Mouse (Mus musculus): ENCODE data around the gene Nek7. TPM values are rescaled to one million over a fixed set of nuclear protein-coding genes. Genes with fewer than 3 reads are reported as not detected.

Nek7 gene
- total RNA-seq (2012; rRNA removed) (4.7 and 6.2 TPM in 2 replicates), polyA plus RNA-seq (2012; ENCODE audit: insufficient read depth in 1 of 2, insufficient read length in 2 of 2, low read depth in 1 of 2, low replicate concordance in 2 of 2, missing spikeins in 1 of 2) (1 to 10 TPM in 1 of 2 experiments, not detected in 1; 9.1 TPM)

DNA sequence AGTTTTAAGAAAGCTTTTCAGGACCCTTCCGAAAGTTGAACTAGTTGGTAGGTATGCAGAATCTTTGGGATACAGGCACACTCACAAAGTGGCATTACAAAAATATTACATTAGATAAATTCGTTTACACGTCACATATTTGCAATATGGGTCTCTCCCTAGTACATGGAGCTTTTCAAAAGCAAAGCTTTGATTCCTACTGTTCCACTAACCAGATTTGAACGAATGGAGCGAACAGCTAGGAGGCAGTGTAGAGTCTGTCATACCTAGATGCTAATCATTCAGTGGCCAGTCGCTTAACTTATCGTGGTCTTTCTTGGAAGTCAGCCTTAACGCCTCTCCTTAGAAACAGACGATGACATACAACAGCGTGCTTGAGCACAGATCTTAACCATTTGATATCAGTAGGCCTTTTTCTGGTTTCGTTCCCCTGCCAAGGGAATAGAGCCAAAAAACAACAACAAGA, at the start of gene Nek7:
Gene Nek7, minus strand, starts transcription at position 146 of the 466 bp plus-strand sequence.
- Histone ChIP-seq H3K27me3 (ENCODE audit: control insufficient read depth in 1 of 2, insufficient read depth in 2 of 2, low read length in 2 of 2) (no peaks in the 10 kb centered on the region), H3K4me1 (ENCODE audit: control insufficient read depth in 1 of 2, insufficient read depth in 2 of 2, low read length in 2 of 2) (peaks cover 0 to 7% of the 10 kb centered on the region in 2 experiments; a peak in 3 of 4 replicates), H3K9ac (ENCODE audit: control insufficient read depth, low read depth, low read length, poor library complexity, severe bottlenecking) (peak within 1 kb of the TSS; percentile 80), H3K36me3 (ENCODE audit: control insufficient read depth in 1 of 2, insufficient read depth in 2 of 2, low read length in 2 of 2) (peaks cover 0 to 10% of the 10 kb centered on the region in 2 experiments; a peak in 2 of 4 replicates), H3K9me3 (replicated peaks; ENCODE audit: insufficient read depth, low read length) (no peaks in the 10 kb centered on the region), H3K79me2 (ENCODE audit: control insufficient read depth, insufficient read depth, low read length, poor library complexity) (peaks cover 8% of the 10 kb centered on the region), H3K27ac (ENCODE audit: control insufficient read depth, low read depth, low read length) (peak within 1 kb of the TSS; percentile 66), H3K4me3 (ENCODE audit: control insufficient read depth in 1 of 2, insufficient read depth in 1 of 2, low read depth in 2 of 2, low read length in 2 of 2) (peak within 1 kb of the TSS; percentile 63 to 77)
- TF ChIP-seq MAX (IDR thresholded peaks at IDR 0.05; ENCODE audit: low read length) (peak; percentile 62), ZMIZ1 (IDR thresholded peaks at IDR 0.05; ENCODE audit: low read depth, low read length) (no peak), CTCF (IDR thresholded peaks at IDR 0.05 in 2 of 3, conservative IDR thresholded peaks at IDR 0.05 in 1 of 3; ENCODE audit: control insufficient read depth in 1 of 3, insufficient read depth in 1 of 3, low read depth in 2 of 3, low read length in 3 of 3, poor library complexity in 1 of 3, severe bottlenecking in 1 of 3) (peak; percentile 9 to 51 (median 36); a peak in 4 of 6 replicates), SIN3A (IDR thresholded peaks at IDR 0.05; ENCODE audit: low read length) (peak; percentile 65), GATA1 (IDR thresholded peaks at IDR 0.05; ENCODE audit: low read depth, low read length) (peak; percentile 70), ELF1 (IDR thresholded peaks at IDR 0.05; ENCODE audit: low read depth, low read length) (0 out of 2 replicates have a peak, but pooled peaks have one; percentile 26), KAT2A (conservative IDR thresholded peaks at IDR 0.05; ENCODE audit: low read depth, low read length) (0 out of 2 replicates have a peak, but pooled peaks have one; percentile 20), BHLHE40 (IDR thresholded peaks at IDR 0.05; ENCODE audit: borderline replicate concordance, low read depth, low read length) (no peak), ETS1 (IDR thresholded peaks at IDR 0.05; ENCODE audit: low read depth, low read length) (peak; percentile 57), SMC3 (IDR thresholded peaks at IDR 0.05; ENCODE audit: low read depth, low read length) (no peak), RCOR1 (IDR thresholded peaks at IDR 0.05; ENCODE audit: low read depth, low read length) (peak; percentile 78; the same call in 1 of the 2 replicates), EP300 (IDR thresholded peaks at IDR 0.05; ENCODE audit: low read depth in 1 of 2, low read length in 2 of 2) (peak; percentile 4 to 31; a peak in 1 of 4 replicates), MXI1 (IDR thresholded peaks at IDR 0.05; ENCODE audit: low read depth, low read length) (peak; percentile 61; the same call in 1 of the 2 replicates), CHD2 (IDR thresholded peaks at IDR 0.05; ENCODE audit: low read length) (no peak)
- peak; percentile 75 for DNase-seq (ENCODE audit: low read depth, low spot score)

- no peak overlapping the region for H3K4me3 ChIP-seq (ENCODE audit: control insufficient read depth in 1 of 2, insufficient read depth in 1 of 2, low read depth in 2 of 2, low read length in 2 of 2)
- H3K27me3 ChIP-seq (ENCODE audit: control insufficient read depth in 1 of 2, insufficient read depth in 2 of 2, low read length in 2 of 2): 0 out of 4 replicates have a peak, but pooled peaks cover 0 to 3% of the 10 kb centered on the region in 2 experiments
- TF ChIP-seq ZNF384 (IDR thresholded peaks at IDR 0.05; ENCODE audit: low read depth, low read length): no peak
- TF ChIP-seq TBP (IDR thresholded peaks at IDR 0.05; ENCODE audit: low read depth, low read length): no peak
- TF ChIP-seq ZC3H11A (IDR thresholded peaks at IDR 0.05; ENCODE audit: low read depth, low read length): no peak
- TF ChIP-seq ZMIZ1 (IDR thresholded peaks at IDR 0.05; ENCODE audit: low read depth, low read length): no peak
- TF ChIP-seq KAT2A (conservative IDR thresholded peaks at IDR 0.05; ENCODE audit: low read depth, low read length): no peak
- no peak for TF ChIP-seq CHD2 (IDR thresholded peaks at IDR 0.05; ENCODE audit: low read length)
- TF ChIP-seq SIN3A (IDR thresholded peaks at IDR 0.05; ENCODE audit: low read length): no peak
- no peak for TF ChIP-seq BHLHE40 (IDR thresholded peaks at IDR 0.05; ENCODE audit: borderline replicate concordance, low read depth, low read length)
- no peak for TF ChIP-seq CHD1 (IDR thresholded peaks at IDR 0.05; ENCODE audit: low read depth, low read length)
- TF ChIP-seq GABPA (IDR thresholded peaks at IDR 0.05; ENCODE audit: low read depth, low read length): no peak
- TF ChIP-seq GATA1 (IDR thresholded peaks at IDR 0.05; ENCODE audit: low read depth, low read length): no peak
- no peak for TF ChIP-seq NELFE (IDR thresholded peaks at IDR 0.05; ENCODE audit: low read depth, low read length)
- TF ChIP-seq RAD21 (IDR thresholded peaks at IDR 0.05; ENCODE audit: low read depth, low read length): no peak
- no peak for TF ChIP-seq ETS1 (IDR thresholded peaks at IDR 0.05; ENCODE audit: low read depth, low read length)
- no peak for TF ChIP-seq POLR2A (IDR thresholded peaks at IDR 0.05; ENCODE audit: control insufficient read depth in 1 of 2, insufficient read depth in 1 of 2, low read depth in 1 of 2, low read length in 2 of 2, poor library complexity in 1 of 2)
- TF ChIP-seq JUND (IDR thresholded peaks at IDR 0.05; ENCODE audit: low read depth, low read length): no peak
- no peak for TF ChIP-seq MYC (IDR thresholded peaks at IDR 0.05; ENCODE audit: low read depth, low read length)
- no peak for TF ChIP-seq USF1 (IDR thresholded peaks at IDR 0.05; ENCODE audit: low read depth, low read length)
- TF ChIP-seq SMC3 (IDR thresholded peaks at IDR 0.05; ENCODE audit: low read depth, low read length): no peak
- TF ChIP-seq ZKSCAN1 (IDR thresholded peaks at IDR 0.05; ENCODE audit: low read depth, low read length): no peak
- no peaks in the 10 kb centered on the region for H3K4me1 ChIP-seq (ENCODE audit: control insufficient read depth in 1 of 2, insufficient read depth in 2 of 2, low read length in 2 of 2)
- no peak overlapping the region for H3K9ac ChIP-seq (ENCODE audit: control insufficient read depth, low read depth, low read length, poor library complexity, severe bottlenecking)
- no peak for DNase-seq (ENCODE audit: low read depth, low spot score)
- no peaks in the 10 kb centered on the region for H3K79me2 ChIP-seq (ENCODE audit: control insufficient read depth, insufficient read depth, low read length, poor library complexity)
- no peaks in the 10 kb centered on the region for H3K9me3 ChIP-seq (replicated peaks; ENCODE audit: insufficient read depth, low read length)
- no peak overlapping the region for H3K27ac ChIP-seq (ENCODE audit: control insufficient read depth, low read depth, low read length)
- no peaks in the 10 kb centered on the region for H3K36me3 ChIP-seq (ENCODE audit: control insufficient read depth in 1 of 2, insufficient read depth in 2 of 2, low read length in 2 of 2)
Measured at GRCm38 (mm10) chr1:138662342-138662741, 42.4 kb upstream of the Nek7 start.
